8 mouse cellular contexts compared by ENCODE assay signal in the genomic region with DNA sequence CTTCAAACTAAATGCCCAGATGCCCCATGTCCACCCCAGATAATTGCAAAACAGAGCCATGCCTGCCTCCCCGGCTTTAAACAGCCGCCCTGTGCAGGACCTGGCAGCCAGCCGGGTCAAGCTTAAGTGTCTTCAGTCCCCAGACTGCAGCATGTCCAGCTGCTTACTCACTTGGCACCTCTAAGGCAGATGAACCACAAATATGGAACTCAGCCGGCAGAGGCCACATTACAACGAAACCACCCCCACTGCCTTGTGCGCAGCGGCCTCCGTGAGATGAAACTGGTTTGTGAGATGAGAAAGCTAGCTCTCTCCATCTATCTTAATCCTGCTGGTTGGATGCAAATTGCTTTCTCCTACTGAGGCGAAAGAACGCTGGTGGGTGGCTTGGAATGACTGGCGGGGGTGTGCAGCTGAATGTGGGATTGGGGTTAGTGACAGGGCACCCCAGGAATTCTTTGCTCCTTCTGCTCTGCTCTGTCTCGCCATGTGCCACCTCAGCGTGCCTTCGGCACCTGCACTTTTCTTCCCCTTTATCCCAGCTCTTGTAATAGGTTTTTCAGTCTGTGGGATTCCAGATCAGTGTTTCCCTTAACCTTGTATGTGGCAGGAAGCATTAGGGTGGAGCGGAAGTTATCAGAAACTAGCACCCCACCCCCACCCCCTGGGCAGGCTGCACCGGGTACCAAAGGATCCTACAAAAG. TPM values are rescaled to one million over a fixed set of nuclear protein-coding genes. Genes with fewer than 3 reads are reported as not detected.
DNase-seq lines count a peak whose midpoint lies in the region; ATAC-seq and TF ChIP-seq lines count a peak whose summit lies in the region.

No protein-coding gene starts in this region.

- H3K4me2 ChIP-seq in hindbrain, embryonic 15.5 days: no peak overlapping the region
- no peak overlapping the region for H3K4me2 ChIP-seq in midbrain, postnatal 0 days (ENCODE audit: low read depth, low read length, poor library complexity, severe bottlenecking)

- no peak for ATAC-seq in hindbrain, embryonic 15.5 days (ENCODE audit: low FRiP score, low read depth)
- ATAC-seq in midbrain, postnatal 0 days (ENCODE audit: low FRiP score): no peak

- 34% methylated on average over 16 of the region's 16 CpGs for WGBS in hindbrain, embryonic 15.5 days
- 37% methylated on average over 16 of the region's 16 CpGs for WGBS in midbrain, postnatal 0 days

- 0 out of 2 replicates have a peak, but pooled peaks cover 5% of the 10 kb centered on the region for H3K9me3 ChIP-seq in E14TG2a.4 (ENCODE audit: low read length)
- H3K9me3 ChIP-seq in hindbrain, embryonic 15.5 days: no peaks in the 10 kb centered on the region
- H3K9me3 ChIP-seq in midbrain, postnatal 0 days (ENCODE audit: low read length): no peaks in the 10 kb centered on the region

- H3K27ac ChIP-seq in gastrocnemius, adult 2 months: peak overlapping the region; percentile 78
- H3K27ac ChIP-seq in hindbrain, embryonic 15.5 days (replicated peaks): peak overlapping the region; percentile 46
- 0 out of 2 replicates have a peak overlapping the region, but pooled peaks have one; percentile 14 for H3K27ac ChIP-seq in midbrain, postnatal 0 days (ENCODE audit: low read depth, low read length)

- peaks cover 4% of the 10 kb centered on the region; the same call in 1 of the 2 replicates for H3K27me3 ChIP-seq in E14TG2a.4 (ENCODE audit: insufficient read depth, low read length)
- H3K27me3 ChIP-seq in hindbrain, embryonic 15.5 days: no peaks in the 10 kb centered on the region
- no peaks in the 10 kb centered on the region for H3K27me3 ChIP-seq in midbrain, postnatal 0 days (ENCODE audit: insufficient read depth, low read length)

- no peaks in the 10 kb centered on the region for H3K36me3 ChIP-seq in E14TG2a.4 (ENCODE audit: insufficient read depth, low read length)
- H3K36me3 ChIP-seq in hindbrain, embryonic 15.5 days: no peaks in the 10 kb centered on the region
- no peaks in the 10 kb centered on the region for H3K36me3 ChIP-seq in midbrain, postnatal 0 days (ENCODE audit: insufficient read depth, low read length)

- no peak overlapping the region for H3K9ac ChIP-seq in hindbrain, embryonic 15.5 days
- H3K9ac ChIP-seq in midbrain, postnatal 0 days (replicated peaks; ENCODE audit: low read length, poor library complexity, severe bottlenecking): no peak overlapping the region

- intact Hi-C loops in gastrocnemius, adult 2 months (cut with DNase I): loop anchor here (1.0 kb wide), 1 partner anchor 16 kb away; no protein-coding TSS in a partner anchor

- H3K4me3 ChIP-seq in E14TG2a.4 (replicated peaks; ENCODE audit: low read length): peak overlapping the region; percentile 32
- peak overlapping the region; percentile 56 for H3K4me3 ChIP-seq in gastrocnemius, adult 2 months
- no peak overlapping the region for H3K4me3 ChIP-seq in hindbrain, embryonic 15.5 days
- no peak overlapping the region for H3K4me3 ChIP-seq in midbrain, postnatal 0 days (ENCODE audit: low read depth, low read length)

- no peak for TF ChIP-seq CTCF in E14TG2a.4 (conservative IDR thresholded peaks at IDR 0.05; ENCODE audit: low read length)
- TF ChIP-seq CTCF in gastrocnemius, adult 2 months (IDR thresholded peaks at IDR 0.05): no peak
- no peak for TF ChIP-seq CTCF in midbrain, postnatal 0 days (IDR thresholded peaks at IDR 0.05)

- DNase-seq in cerebellum, postnatal 25 days: peak; percentile 16 to 20
- no peak for DNase-seq in cerebellum, adult 11-12 months
- DNase-seq in gastrocnemius, adult 2 months: peak; percentile 92
- DNase-seq in midbrain, postnatal 0 days (ENCODE audit: low spot score): peak; percentile 64
- DNase-seq in spleen, postnatal 10 days (ENCODE audit: low spot score in 2 of 2): no peak
- DNase-seq in spleen, adult 12 weeks (ENCODE audit: low spot score): no peak

- peaks cover 18% of the 10 kb centered on the region for H3K4me1 ChIP-seq in E14TG2a.4 (replicated peaks; ENCODE audit: low read depth, low read length)
- H3K4me1 ChIP-seq in hindbrain, embryonic 15.5 days (replicated peaks): peaks cover 11% of the 10 kb centered on the region; the same call in 1 of the 2 replicates
- H3K4me1 ChIP-seq in midbrain, postnatal 0 days (ENCODE audit: insufficient read depth, low read length): no peaks in the 10 kb centered on the region; the same call in 1 of the 2 replicates

RNA-seq across cellular contexts. Expression of a gene that starts 29.2 kb away (rescaled TPM):
- 1 to 10 TPM; 3.2 to 5.5 TPM for total RNA-seq in gastrocnemius, adult 2 months (2021)
- 5.6 and 5.7 TPM in 2 replicates for polyA plus RNA-seq in hindbrain, embryonic 15.5 days (2015; fragmentation: Nextera tagmentation; extraction: Ambion mirVana)
- 11.2 and 17.2 TPM in 2 replicates for total RNA-seq in midbrain, postnatal 0 days (2014; rRNA removed)
- polyA plus RNA-seq in midbrain, postnatal 0 days (2015; fragmentation: Nextera tagmentation; extraction: Ambion mirVana): 9.3 and 12.4 TPM in 2 replicates

Comparison
In these comparisons a context has a peak if more than half of its experiments do, and no peak if none do; other contexts are left out.
1. DNase-seq: peak in cerebellum, postnatal 25 days (2 of 2), gastrocnemius, adult 2 months (single experiment) and midbrain, postnatal 0 days (single experiment); none in cerebellum, adult 11-12 months (single experiment), spleen, postnatal 10 days (0 of 2) and spleen, adult 12 weeks (single experiment).
2. H3K4me3 ChIP-seq: peak in E14TG2a.4 (single experiment) and gastrocnemius, adult 2 months (single experiment); none in hindbrain, embryonic 15.5 days (single experiment) and midbrain, postnatal 0 days (single experiment).
3. H3K27ac ChIP-seq: peak in every context shown above with its lines; median percentile 78 in gastrocnemius, adult 2 months; 46 in hindbrain, embryonic 15.5 days; 14 in midbrain, postnatal 0 days.